Mouse (Mus musculus): ENCODE measurements around the gene Slamf8.

Gene Slamf8

DNA sequence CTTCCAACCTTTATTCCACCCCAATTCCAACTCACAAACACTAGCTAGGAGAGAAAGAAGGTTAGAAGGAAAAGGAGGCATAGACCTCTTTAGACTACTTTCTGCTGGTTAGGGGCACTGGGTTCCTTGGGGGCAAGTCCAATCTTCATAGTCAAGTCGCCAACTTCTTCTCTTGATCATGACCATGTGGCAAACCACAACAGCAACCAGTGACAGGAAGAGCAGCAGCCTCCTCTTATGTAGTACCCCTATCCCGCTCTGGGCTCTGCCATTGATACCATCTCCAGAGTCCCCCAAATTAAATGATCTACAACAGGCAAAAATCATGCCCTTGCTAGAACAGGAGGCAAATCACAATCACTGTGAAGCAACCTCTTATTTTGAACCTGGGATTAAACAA is 3.6 kb upstream of the Slamf8 start:
- no peak for DNase-seq (ENCODE audit: low spot score)

DNA sequence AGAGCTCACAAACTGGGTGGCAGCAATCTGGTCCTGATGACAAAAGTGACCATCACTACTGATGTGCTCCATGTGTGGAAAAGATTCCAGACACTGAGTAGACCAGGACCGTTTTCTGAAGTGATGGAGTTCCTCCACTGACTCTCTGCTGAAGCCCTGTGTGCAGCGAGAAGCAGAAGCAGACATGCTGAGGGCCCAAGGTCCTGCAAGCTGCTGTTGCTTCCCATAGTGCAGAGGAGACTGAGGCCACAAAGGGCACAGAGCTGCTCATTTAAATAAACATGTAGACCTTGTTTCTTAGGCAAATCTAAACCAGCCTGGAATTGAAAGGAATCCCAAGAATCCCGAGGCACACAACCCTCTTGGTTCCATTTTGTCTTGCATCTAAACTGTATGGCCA is 3.0 kb upstream of the Slamf8 start:
- no peak for DNase-seq (ENCODE audit: low spot score)

DNA sequence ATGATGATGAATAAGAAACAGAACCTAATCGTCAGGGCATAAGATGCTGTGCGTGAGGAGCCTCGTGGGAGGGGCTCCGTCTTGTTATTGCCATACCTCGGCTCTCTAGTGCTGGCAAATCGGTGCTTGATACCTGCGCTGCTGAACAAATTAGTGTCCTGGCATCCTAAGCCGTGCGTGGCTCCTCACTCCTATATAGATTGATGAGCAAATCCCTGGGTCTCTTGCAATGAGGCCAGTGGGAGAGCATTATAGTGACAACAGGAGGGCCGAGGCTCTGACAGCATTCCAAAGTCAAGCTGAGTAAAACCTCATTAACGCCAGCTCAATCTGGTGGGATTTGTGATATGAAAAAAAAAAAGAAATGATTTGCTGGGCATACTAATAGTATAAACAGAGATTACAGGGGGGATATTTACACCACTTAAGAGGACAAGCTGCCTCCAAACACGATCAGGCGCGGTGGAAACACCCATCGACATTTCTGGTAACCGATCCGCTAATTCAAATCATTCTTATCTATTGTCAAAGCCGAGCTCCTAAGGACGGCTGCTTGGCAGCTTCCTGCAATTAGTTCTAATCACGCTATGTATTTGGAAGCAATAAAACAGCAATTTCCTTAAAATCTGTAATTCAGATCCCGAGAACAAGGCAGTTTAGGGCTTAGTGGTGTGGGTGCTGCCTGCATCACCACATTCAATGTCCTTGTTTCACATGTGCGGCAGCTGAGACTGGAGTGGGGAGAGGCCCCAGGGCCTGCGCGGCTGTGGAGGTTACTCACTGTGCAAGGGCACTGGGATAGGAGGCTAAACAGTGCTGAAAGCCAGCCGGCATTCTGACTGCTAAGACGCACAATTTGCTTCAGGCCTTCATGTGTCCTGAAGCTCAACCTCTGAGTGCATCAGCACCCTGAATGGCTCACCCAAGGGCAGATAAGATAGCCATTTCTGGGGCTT is 4.5 kb downstream of the Slamf8 start:
- DNase-seq (ENCODE audit: low spot score): no peak

DNA sequence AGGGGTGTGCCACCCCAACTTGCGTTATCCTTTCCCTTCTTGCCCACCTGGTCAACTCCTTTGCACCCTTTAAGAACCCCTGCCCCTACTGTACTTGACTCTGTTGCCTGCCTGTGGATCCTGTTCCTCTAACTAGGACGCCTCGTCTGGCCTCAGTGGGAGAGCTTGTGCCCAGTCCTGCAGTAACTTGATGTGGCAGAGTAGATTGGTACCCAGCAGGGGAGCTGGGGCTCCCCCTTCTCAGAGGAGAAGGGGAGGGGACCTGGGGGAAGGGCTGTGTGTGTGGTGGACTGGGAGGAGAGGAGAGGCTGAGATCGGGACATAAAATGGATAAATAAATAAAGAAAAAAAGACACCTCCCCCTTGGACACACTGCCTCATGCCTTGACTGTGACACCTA is 5.3 kb downstream of the Slamf8 start:
- no peak for DNase-seq (ENCODE audit: low spot score)

DNA sequence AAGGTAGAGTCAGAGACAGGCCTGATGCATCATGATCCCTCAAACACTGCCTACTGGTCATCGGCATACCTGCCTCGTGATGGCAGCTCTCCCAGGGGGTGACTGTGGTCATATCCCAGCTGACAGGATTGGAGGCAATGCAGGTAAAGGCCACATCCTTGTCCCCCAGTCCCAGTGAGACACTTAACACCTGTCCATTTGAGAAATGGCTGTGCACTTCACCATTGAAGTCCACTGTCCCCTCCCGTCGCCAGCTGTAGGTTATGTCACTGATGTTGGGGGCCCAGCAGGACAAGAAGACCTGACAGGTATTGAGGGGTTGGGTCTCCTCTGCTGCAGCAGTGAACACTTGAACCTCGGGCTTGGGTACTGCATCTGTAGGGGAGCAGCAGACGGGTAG is 6.1 kb downstream of the Slamf8 start:
- no peak for DNase-seq (ENCODE audit: low spot score)

DNA sequence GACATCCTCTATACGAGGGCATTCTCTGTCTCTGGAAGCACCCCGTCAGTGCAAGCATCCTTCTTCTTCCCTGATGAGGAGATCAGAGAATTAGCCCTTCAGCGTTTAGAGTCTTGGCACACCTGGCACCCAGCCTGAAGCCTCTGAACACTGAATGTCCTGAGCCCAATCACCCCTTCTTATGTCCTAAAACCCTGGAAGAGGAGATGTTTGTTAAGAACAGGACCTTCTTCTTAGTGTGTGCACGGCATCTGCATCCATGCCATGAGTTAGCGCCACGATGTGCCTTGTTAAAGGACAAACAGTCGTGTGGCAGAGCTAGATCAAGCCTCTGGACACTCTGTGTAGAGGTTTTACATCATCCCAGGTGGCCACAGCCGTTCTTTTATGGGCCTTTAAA is 7.9 kb downstream of the Slamf8 start:
- DNase-seq (ENCODE audit: low spot score): no peak

DNA sequence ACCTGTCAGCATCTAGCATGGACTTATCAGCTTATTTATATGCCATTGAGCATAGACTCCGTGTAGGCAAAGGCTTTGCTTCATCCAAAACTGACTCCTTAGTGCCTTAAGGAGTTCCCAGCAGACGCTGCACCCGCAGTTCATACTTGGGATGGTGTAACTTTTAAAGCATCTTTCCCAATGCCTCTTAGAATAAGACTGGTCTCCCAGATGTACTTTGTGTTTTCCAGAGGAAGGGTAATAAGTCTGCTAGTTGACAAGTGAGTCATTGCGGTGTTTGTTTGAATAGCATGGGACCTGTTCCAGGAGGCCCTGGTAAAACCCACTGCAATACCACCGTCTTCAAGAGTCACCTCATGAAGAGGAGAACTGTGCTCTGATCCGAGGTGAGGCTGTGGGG is 10.3 kb downstream of the Slamf8 start:
- no peak for DNase-seq (ENCODE audit: low spot score)

DNA sequence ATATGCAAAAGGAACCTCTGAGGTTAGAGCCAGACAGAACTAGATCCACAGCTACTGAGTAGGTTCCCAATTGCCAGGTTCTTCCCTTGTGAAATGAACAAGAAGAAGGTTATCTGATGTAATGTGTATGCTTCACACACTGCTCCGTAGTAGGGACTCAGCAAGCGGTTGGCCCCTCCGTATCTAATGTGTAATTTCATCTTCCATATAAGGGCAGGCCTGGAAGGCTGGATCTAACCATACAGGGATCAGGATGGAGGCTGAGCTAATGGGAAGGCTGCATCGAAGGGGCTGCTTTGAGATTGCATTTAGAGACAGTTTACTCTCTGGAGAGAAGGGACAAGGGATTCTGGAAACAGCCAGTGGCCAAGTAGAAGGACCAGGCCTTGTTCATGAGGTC is 22.6 kb downstream of the Slamf8 start:
- no peak for DNase-seq (ENCODE audit: low spot score)

DNA sequence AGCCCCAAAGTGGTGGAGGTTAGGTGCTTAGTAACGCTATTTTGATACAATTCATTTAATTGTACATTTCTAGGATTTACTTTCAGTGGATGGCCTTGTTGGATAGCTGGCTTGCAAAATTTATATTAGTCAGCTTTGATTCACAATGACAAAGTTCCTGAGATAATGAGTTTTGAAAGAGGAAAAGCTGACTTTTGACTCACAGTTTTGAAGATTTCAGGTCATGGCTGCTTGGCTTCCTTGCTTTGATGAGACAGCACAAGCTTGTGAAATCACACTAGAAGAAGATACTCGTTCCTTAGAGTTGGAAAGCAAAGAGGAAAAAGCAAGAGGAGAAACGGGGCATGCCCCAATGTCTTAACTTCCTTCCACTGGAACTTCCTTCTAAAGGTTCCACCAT is 24.2 kb downstream of the Slamf8 start:
- DNase-seq (ENCODE audit: low spot score): no peak

DNA sequence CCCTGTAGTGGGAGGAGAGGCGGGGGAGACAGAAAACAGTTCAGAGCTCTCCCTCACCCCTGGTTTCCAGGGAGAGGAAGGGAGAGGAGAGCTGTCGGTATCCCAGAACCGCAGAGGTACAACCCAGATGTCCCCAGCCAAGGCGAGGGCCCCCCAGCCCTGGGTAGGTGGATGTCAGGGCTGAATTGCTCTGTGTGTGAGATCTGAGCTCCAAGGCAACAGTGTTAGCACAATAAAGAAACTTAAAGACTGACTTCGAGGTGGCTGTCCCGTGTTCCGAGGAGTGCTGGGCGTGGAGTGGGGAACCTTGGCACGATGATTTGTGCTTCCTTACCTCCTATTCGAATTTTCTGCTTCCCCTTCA is 26.9 kb downstream of the Slamf8 start:
- DNase-seq (ENCODE audit: low spot score): no peak

DNA sequence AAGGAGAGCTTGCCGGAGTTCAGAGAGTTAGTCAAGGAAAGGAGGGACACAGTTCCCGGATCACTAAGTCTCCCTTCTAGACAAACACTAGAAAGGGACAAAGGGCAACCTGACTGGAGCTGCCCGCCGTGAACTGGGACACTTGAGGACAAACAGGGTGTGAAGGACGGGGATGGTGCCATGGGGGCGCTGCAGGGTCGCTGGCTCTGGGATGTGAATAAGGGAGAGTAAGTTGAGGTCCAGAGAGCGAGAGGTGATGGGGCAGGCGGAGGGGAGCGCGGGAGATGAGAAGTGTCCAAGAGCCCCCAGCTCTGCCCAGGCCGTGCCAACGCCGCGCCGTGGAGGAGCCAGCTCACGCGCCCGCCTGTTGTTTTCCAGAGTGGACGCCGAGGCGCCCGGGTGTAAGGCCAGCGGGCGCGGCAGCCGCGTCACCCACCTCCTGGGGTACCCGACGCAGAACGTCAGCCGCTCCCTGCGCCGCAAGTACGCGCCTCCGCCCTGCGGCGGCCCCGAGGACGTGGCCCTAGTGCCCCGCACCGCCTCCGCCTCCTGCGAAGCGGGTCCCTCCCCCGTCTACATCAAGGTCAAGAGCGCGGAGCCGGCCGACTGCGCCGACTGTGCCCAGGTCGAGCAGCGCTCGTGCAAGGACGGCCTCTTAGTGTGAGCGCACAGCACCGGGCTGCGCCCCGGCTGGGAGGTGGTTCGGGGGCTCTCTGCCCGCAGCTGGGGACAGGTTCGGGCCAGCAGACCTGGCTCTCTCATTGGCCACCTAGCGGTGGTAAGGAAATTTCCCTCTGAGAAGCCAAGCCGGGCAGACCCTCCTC is 27.5 kb downstream of the Slamf8 start:
- peak; percentile 70 for DNase-seq (ENCODE audit: low spot score)

DNA sequence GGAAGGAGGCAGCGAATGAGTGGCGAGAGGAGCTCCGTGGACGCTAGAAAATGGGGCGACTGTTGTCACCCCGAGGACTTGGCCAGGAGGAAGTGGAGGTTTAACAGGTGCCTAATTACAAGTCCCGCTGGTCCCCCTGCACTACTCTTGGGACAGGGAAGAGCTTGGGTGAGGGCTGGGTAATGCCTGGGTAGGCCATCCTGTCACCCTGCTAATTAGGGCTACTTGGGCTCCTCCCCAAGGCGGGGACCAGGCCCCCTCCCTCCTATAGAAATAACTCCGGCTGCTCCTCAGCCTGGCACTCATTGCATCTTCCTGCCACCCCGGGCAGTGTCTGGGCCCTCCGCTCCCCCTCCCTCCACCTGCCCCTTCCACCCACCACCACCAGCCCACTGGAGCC is 34.7 kb downstream of the Slamf8 start, which contains the start of gene Vsig8:
TSS of gene Vsig8 (plus strand) at position 301 of the 400 bp plus-strand sequence.
- no peak for DNase-seq (ENCODE audit: low spot score)

DNA sequence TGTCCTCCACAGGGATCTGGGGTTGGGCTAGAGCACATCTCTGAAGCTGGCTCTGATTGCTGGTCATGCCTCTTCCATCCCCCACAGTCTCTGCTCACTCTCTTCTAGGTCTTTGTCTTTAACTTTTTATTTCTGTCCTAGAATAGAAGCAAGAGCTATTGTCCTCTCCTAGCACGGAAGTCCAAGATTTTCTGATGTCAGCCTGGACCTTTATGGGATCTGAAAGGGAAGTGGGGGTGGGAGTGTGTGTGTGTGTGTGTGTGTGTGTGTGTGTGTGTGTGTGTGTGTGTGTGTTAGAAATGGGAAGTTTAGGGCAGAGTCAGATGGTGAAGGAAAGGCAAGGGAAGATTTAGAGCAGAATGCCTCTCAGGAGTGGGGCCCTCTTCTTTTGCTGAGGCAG is 37.7 kb downstream of the Slamf8 start:
- DNase-seq (ENCODE audit: low spot score): no peak

DNA sequence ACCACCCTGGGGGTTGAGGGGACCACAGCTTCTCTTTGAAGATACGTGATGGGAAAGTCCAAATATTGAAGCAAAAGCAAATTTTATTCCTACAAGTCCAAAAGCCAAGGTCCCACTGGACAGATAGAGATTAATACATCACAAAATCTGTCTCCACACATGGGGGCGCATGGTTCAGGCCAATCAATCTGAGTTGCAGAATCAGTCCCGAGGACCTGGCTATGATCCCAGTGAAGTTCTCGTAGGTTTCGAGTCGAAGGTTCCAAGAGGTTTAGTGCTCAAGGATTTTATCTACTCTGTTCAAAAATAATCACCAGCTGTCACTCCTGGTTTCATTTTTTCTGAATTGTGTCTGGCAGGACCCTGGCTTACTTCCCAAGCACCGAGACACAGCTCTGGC is 39.4 kb downstream of the Slamf8 start:
- DNase-seq (ENCODE audit: low spot score): no peak

DNA sequence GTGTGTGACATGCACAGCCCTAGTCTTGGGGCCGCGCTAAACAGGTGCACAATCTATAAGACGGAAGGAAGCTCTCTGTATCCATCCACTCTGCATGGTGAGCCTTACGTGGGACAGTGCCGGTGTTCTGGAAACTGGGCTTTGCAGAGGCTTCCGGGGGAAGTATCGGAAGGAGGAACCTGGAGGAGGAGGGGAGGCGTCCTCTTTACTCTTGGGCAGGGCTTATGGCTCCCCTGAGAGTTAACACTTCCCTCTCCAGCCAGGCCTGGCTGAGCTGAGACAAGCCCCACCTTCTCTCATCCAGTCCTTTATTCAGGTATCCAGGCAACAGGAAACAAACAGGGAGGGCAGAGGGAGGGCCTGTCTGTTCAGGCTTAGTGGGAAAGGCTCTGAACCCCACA is 39.8 kb downstream of the Slamf8 start:
- DNase-seq (ENCODE audit: low spot score): peak; percentile 84

DNA sequence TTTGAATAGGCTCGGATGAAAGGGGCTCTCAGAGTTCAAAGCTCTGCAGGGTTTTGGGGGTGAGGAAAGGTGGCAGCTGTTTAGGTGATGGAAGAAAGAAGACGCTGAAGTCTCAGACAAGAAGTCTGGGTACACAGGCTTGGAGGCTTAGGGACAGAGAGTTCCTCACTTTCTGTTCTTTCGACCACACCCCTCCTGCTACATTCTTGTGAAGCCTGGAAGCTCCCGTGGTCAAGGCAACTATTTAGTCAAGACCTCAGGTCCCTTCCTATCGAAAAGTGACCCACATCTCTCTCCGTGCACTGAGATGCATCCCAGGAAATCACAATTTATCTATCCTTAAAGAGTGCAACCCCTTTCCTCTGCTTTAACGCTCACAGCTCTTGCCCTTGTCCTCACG is 40.7 kb downstream of the Slamf8 start:
- no peak for DNase-seq (ENCODE audit: low spot score)

DNA sequence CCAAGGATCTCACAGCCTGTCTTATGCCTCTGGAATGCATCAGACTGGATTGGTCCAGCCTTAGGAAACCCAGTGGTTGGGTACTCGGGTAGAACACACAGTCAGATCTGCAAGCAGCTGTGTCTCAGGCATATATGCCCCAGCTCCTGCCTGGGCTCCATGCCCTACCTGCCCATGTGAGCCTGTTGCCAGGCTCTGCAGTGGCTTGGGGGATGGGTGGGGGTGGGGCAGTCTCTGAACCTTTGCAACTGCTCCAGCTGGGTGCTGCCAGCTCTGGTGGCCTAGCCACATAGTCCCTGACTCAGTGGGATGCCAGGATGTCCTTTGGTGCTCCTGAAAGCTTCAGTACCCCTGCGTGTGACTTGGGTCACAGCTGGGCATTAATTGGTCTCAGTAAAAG is 41.1 kb downstream of the Slamf8 start:
- no peak for DNase-seq (ENCODE audit: low spot score)

DNA sequence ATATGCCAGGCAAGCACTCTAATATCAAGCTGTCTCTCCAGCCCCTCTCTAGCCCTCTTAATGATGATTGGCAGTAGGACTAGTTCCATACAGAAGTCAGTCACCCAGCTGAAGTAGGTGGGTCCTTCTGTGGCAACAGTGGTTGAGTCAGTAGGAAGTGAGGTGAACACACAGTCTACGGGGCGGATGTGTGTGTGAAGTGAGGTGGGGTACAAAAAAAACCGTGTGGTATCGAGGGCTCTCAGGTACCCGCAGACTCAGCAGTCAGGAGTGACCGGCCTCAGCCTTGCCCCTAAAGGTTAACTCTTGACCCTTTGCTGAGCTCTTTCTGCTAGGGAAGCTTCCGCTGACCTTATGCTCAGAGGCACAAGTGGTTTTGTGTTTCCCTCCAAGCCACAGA is 41.9 kb downstream of the Slamf8 start:
- no peak for DNase-seq (ENCODE audit: low spot score)

DNA sequence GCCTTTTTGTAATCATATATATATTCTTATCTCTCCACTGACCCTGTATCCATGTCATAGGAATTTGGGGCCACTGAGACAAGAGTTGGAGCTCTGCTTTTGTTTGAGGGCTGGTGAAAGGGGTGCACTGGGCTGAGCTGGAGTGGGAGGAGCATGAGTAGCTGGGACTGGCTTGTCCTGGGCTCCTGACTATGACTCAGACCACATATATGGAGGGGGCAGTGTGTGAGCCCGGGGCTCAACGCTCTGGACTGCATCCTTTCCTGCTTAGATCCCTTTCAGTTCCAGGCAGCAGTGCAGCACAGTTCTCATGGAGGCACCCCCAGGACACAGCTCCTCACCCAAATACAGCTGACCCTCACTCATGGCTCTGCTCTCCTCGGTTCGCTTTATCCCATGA is 44.3 kb downstream of the Slamf8 start:
- no peak for DNase-seq (ENCODE audit: low spot score)

DNA sequence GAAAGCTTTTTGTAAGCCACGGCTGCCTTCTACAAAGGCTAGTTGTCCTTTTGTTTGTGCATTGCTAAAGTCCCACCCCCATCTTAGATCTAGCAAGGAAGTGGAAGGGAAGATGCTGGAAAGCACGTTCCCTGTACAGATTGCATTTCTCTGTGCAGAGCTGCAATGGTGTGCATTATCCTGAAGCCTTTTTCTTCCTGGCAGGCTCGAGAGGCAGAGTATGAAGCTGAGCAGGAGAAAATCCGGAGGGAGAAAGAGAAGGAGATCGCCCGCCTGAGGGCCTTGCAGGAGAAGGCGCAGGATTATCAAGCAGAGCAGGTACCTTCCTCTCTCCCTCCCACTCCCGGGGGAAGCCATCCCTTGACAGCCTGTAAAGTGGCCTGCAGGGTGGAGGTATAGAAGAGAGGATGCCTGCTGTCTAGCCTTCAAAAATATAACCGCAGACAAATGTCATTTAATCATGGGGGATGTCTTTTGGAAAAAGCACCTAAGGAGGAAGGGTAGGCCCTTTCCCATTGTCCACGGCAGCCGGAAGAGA is 50.0 kb downstream of the Slamf8 start:
- no peak for DNase-seq (ENCODE audit: low spot score)

DNA sequence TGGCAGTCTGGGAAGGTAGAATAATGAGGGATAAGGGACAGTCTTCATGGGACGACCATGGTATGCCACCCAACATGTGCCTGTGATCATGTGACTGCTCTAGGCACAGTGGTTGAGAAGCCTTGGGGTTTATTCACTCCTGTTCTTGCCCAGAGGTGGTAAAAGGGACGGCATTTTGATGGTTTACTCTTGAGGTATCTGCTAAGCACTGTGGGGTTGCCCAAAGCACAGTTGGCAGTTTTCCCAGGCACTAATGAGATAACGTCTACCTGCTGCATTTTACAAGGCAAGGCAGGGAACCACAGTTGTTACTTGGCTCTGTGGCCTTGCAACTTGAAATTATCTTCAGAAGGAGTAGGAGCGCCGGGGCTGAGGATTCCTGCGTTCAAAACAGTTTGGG is 50.5 kb downstream of the Slamf8 start:
- no peak for DNase-seq (ENCODE audit: low spot score)

DNA sequence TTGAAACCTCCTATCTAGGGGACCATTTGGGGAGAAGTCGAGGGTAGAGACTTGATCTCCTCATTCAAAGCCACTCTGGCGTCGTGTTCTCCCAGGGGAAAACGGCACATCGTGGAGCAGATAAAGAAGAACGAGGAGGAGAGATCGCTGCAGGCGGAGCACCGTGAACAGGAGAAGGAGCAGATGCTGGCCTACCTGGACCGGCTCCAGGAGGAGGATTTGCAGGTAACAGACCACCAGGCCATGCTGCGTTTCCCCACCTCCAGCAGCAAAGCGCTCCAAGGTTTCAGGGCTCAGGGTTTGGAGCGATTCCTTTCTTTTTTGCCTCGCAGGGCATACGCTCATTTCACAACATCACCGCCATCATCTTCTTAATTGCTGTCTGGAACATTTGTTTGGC is 55.3 kb downstream of the Slamf8 start:
- no peak for DNase-seq (ENCODE audit: low spot score)

DNA sequence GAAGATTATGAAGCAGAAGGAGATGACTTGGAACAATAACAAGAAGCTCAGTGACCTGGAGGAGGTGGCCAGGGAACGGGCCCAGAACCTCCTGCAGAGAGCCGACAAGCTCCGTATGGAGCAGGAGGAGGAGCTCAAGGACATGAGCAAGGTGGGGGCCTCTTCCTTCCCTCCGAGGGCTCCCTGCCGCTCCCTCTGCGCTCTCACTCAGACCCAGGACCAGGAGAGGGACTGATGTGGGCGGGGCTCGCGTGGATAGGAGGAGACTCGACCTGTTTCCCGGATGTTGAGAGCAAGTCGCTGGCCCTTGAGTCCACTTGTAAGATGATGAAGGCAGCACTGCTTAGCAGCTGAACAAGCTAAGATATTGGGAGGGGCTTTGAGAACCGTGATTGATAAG is 57.8 kb downstream of the Slamf8 start:
- DNase-seq (ENCODE audit: low spot score): no peak
